Mouse (Mus musculus) neural tube, embryonic 14.5 days (tissue): Measurements from ENCODE around the gene Gm11562. TPM values are rescaled to one million over a fixed set of nuclear protein-coding genes. Genes with fewer than 3 reads are reported as not detected.
A peak's percentile ranks its signal among the peaks of the same experiment; 100 is the strongest.

Experiments used
- ATAC-seq: fragments of 200-750 bp; cut with Nextera tagmentation; 2 replicates; pipeline ENCODE4 v1.8.0; 2017; ENCODE audit warnings: low read depth, mild to moderate bottlenecking, moderate TSS enrichment, moderate library complexity
- H3K27ac ChIP-seq: fragments of 300-500 bp; sonication (generic); 2 replicates; pipeline ENCODE4 v1.5.1; 2014; ENCODE audit warnings: low read depth, mild to moderate bottlenecking, control low read depth, low read length, moderate library complexity, mixed read lengths
- H3K27me3 ChIP-seq: fragments of 300-500 bp; sonication (generic); 2 replicates; pipeline ENCODE4 v1.6.1; 2014; ENCODE audit warnings: low read length; ENCODE audit not compliant: control insufficient read depth, insufficient read depth
- H3K36me3 ChIP-seq: fragments of 300-500 bp; sonication (generic); 2 replicates; pipeline ENCODE4 v1.6.1; 2014; ENCODE audit warnings: low read length, mixed read lengths; ENCODE audit not compliant: control insufficient read depth, insufficient read depth
- H3K4me1 ChIP-seq: fragments of 300-500 bp; sonication (generic); 2 replicates; pipeline ENCODE4 v1.6.1; 2014; ENCODE audit warnings: low read length; ENCODE audit not compliant: control insufficient read depth, insufficient read depth
- H3K4me2 ChIP-seq: fragments of 300-500 bp; sonication (generic); 2 replicates; pipeline ENCODE4 v1.6.1; 2014; ENCODE audit warnings: mild to moderate bottlenecking, low read depth, low read length, control low read depth
- H3K4me3 ChIP-seq: fragments of 300-500 bp; sonication (generic); 2 replicates; pipeline ENCODE4 v1.5.1; 2014; ENCODE audit warnings: low read depth, low read length, control low read depth, mixed read lengths
- H3K9ac ChIP-seq: fragments of 300-500 bp; sonication (generic); replicated peaks from 2 replicates; pipeline ENCODE4 v1.6.1; 2014; ENCODE audit warnings: low read depth, mild to moderate bottlenecking, control low read depth, low read length, mixed read lengths
- H3K9me3 ChIP-seq: fragments of 300-500 bp; sonication (generic); 2 replicates; pipeline ENCODE4 v1.6.1; 2016; ENCODE audit warnings: low read length; ENCODE audit not compliant: control insufficient read depth
- WGBS: fragments of 180-500 bp; shearing (Covaris S2); extraction: QIAGEN DNeasy Blood & Tissue Kit; methylation state at CpG from one replicate; pipeline ENCODE4 v1.1.7; 2014; 5-methylcytosine and 5-hydroxymethylcytosine counted together
- polyA plus RNA-seq: library from polyadenylated mRNA; unstranded; fragments of >200 nt; fragmentation: Nextera tagmentation; extraction: Ambion mirVana; gene quantifications from 2 replicates; pipeline ENCODE4 v1.2.1, GENCODE M21; 2014

Gm11562 gene
- polyA plus RNA-seq, 1 experiment from 2014 or later: not detected

DNA sequence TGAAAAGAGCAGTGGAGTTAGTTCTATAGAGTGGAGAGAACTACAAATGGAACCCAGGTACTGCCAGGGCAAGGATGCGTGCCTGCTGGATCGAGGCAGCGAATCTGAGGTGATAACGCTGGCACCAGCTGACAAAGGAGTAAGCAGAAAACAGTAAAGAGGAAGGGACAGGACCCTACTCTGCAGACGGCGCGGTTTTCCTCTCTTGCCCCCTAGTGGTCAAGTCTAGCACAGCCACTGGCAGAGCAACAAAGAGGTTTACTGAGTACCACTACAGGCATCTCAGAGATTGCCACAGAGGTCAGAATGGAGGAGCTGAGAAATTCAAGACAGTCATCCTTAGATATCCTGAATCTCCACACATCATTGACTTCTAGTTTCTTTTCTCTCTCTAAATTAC is 46.1 kb downstream of the Gm11562 start:
- H3K4me1 ChIP-seq: no peaks in the 10 kb centered on the region
- no peaks in the 10 kb centered on the region for H3K27me3 ChIP-seq
- 2% methylated on average over 7 of the region's 7 CpGs for WGBS
- no peak overlapping the region for H3K27ac ChIP-seq
- no peaks in the 10 kb centered on the region for H3K36me3 ChIP-seq
- peak; percentile 82; the same call in 1 of the 2 replicates for ATAC-seq
- H3K9ac ChIP-seq: no peak overlapping the region
- H3K4me3 ChIP-seq: no peak overlapping the region
- no peaks in the 10 kb centered on the region for H3K9me3 ChIP-seq
- no peak overlapping the region for H3K4me2 ChIP-seq

DNA sequence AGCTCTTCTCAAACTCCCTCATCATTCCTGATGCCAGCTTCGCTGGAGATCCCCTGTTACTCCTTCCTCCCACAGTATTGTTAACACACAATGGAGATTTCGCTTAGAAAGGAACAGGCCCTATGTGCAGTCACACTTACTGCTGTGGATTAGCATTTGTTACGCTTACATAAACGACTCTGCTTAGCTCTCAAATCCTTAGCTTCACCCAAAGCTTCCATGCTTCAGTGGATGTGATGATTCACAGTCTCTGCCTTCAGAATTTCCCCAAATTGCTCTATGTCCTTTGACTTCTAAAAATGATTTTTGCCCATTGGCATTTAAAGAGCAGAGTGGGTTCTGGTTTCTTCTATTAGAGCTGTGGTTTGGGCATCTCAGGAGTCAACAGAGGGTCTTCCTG is 47.1 kb downstream of the Gm11562 start:
- no peaks in the 10 kb centered on the region for H3K4me1 ChIP-seq
- H3K36me3 ChIP-seq: no peaks in the 10 kb centered on the region
- no peaks in the 10 kb centered on the region for H3K9me3 ChIP-seq
- H3K4me3 ChIP-seq: no peak overlapping the region
- no peak for ATAC-seq
- 47% methylated on average over 4 of the region's 4 CpGs for WGBS
- H3K27ac ChIP-seq: no peak overlapping the region
- H3K9ac ChIP-seq: no peak overlapping the region
- no peak overlapping the region for H3K4me2 ChIP-seq
- H3K27me3 ChIP-seq: no peaks in the 10 kb centered on the region

Other genes with a start within 250 kb of the Gm11562 start
- gene Krt28, start 245.5 kb downstream of the Gm11562 start, polyA plus RNA-seq: 0.24 and 0.32 TPM in 2 replicates
- 33.7 and 39.7 TPM in 2 replicates for gene Krt10, start 231.1 kb downstream of the Gm11562 start, polyA plus RNA-seq
- gene Krt12, start 198.2 kb downstream of the Gm11562 start, polyA plus RNA-seq: not detected in 2 replicates
- gene Krt20, start 182.3 kb downstream of the Gm11562 start, polyA plus RNA-seq: 0.13 TPM in 2 replicates
- gene Krt23, start 127.3 kb downstream of the Gm11562 start, polyA plus RNA-seq: 0.22 TPM in 1 of 2 replicates, not detected in the other
- gene Krt39, start 99.1 kb downstream of the Gm11562 start, polyA plus RNA-seq: not detected in 2 replicates
- not detected in 2 replicates for gene Krt40, start 77.3 kb downstream of the Gm11562 start, polyA plus RNA-seq
- not detected in 2 replicates for gene Krtap3-3, start 69.6 kb downstream of the Gm11562 start, polyA plus RNA-seq
- gene Krtap3-2, start 63.6 kb downstream of the Gm11562 start, polyA plus RNA-seq: not detected in 2 replicates
- gene Gm11939, start 61.0 kb downstream of the Gm11562 start, polyA plus RNA-seq: not detected in 2 replicates
- not detected in 2 replicates for gene Krtap3-1, start 53.8 kb downstream of the Gm11562 start, polyA plus RNA-seq
- gene Krtap1-5, start 39.4 kb downstream of the Gm11562 start, polyA plus RNA-seq: not detected in 2 replicates
- gene Krtap1-4, start 36.8 kb downstream of the Gm11562 start, polyA plus RNA-seq: not detected in 2 replicates
- gene Krtap1-3, start 29.1 kb downstream of the Gm11562 start, polyA plus RNA-seq: not detected in 2 replicates
- not detected in 2 replicates for gene Krtap9-3, start 22.3 kb downstream of the Gm11562 start, polyA plus RNA-seq
- not detected in 2 replicates for gene Gm11938, start 17.1 kb downstream of the Gm11562 start, polyA plus RNA-seq
- not detected in 2 replicates for gene Gm11937, start 10.2 kb downstream of the Gm11562 start, polyA plus RNA-seq
- not detected in 2 replicates for gene Krtap2-4, start 5.6 kb downstream of the Gm11562 start, polyA plus RNA-seq
- gene Krtap4-1, start 7.8 kb upstream of the Gm11562 start, polyA plus RNA-seq: not detected in 2 replicates
- not detected in 2 replicates for gene Krtap4-2, start 14.6 kb upstream of the Gm11562 start, polyA plus RNA-seq
- not detected in 2 replicates for gene Krtap4-7, start 23.7 kb upstream of the Gm11562 start, polyA plus RNA-seq
- not detected in 2 replicates for gene Gm11555, start 29.8 kb upstream of the Gm11562 start, polyA plus RNA-seq
- gene Gm11563, start 38.5 kb upstream of the Gm11562 start, polyA plus RNA-seq: not detected in 2 replicates
- gene Krtap4-6, start 45.5 kb upstream of the Gm11562 start, polyA plus RNA-seq: not detected in 2 replicates
- not detected in 2 replicates for gene Gm14190, start 70.3 kb upstream of the Gm11562 start, polyA plus RNA-seq
- not detected in 2 replicates for gene Gm14180, start 113.9 kb upstream of the Gm11562 start, polyA plus RNA-seq
- gene Gm11595, start 152.5 kb upstream of the Gm11562 start, polyA plus RNA-seq: not detected in 2 replicates
- not detected in 2 replicates for gene Krtap4-8, start 160.3 kb upstream of the Gm11562 start, polyA plus RNA-seq
- gene Krtap4-9, start 164.8 kb upstream of the Gm11562 start, polyA plus RNA-seq: not detected in 2 replicates
- not detected in 2 replicates for gene Gm11596, start 173.0 kb upstream of the Gm11562 start, polyA plus RNA-seq
- not detected in 2 replicates for gene Gm11569, start 178.5 kb upstream of the Gm11562 start, polyA plus RNA-seq
- not detected in 2 replicates for gene Gm11554, start 184.0 kb upstream of the Gm11562 start, polyA plus RNA-seq
- not detected in 2 replicates for gene Krtap4-13, start 189.5 kb upstream of the Gm11562 start, polyA plus RNA-seq
- gene Gm11564, start 195.2 kb upstream of the Gm11562 start, polyA plus RNA-seq: not detected in 2 replicates
- not detected in 2 replicates for gene 2300003K06Rik, start 217.6 kb upstream of the Gm11562 start, polyA plus RNA-seq
- gene Krtap4-16, start 231.2 kb upstream of the Gm11562 start, polyA plus RNA-seq: not detected in 2 replicates
- gene Gm11568, start 237.5 kb upstream of the Gm11562 start, polyA plus RNA-seq: not detected in 2 replicates
- not detected in 2 replicates for gene Gm11559, start 244.0 kb upstream of the Gm11562 start, polyA plus RNA-seq